Mouse (Mus musculus): ENCODE measurements around the gene Shmt1. TPM values are rescaled to one million over a fixed set of nuclear protein-coding genes. Genes with fewer than 3 reads are reported as not detected.
A peak's percentile ranks its signal among the peaks of the same experiment; 100 is the strongest.

Shmt1 gene
- total and polyA plus RNA-seq, 2 experiments from 2014 or later, result 6.4 to 7.7 TPM

DNA sequence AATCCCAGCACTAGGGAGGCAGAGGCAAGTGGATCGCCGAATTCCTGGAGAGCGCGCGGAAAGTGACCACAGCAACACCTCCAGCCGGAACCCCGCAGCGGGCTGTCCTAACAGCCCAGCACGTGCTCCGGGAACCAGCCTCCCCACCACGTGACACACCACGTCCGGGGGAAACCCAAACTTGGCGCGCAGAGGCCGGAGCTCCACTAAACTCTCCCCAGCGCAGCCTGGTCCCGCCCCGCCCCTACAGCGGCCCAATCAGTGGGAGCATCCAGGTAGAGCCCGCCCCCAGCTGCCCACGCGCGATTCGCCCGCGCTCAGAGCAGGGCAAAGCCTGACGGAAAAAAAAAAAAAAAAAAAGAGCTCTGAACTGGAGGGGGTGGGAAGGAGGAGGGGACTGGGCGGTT, 461 bp downstream of the Shmt1 start:
- Histone ChIP-seq H3K4me1 (ENCODE audit: insufficient read depth) (peaks cover 4% of the 10 kb centered on the region), H3K9me3 (ENCODE audit: low read length) (no peaks in the 10 kb centered on the region), H3K4me3 (ENCODE audit: low read depth, low read length) (peak overlapping the region; percentile 45), H3K4me2 (ENCODE audit: low read depth) (peak overlapping the region; percentile 88), H3K27ac (ENCODE audit: low read depth, low read length) (no peak overlapping the region), H3K36me3 (ENCODE audit: insufficient read depth) (no peaks in the 10 kb centered on the region), H3K27me3 (ENCODE audit: insufficient read depth, low read length) (no peaks in the 10 kb centered on the region), H3K9ac (peak overlapping the region; percentile 15; the same call in 1 of the 2 replicates)
- peak; percentile 88 for DNase-seq
- WGBS, result under 1% methylated on average over 29 of the region's 29 CpGs
- peak; percentile 100 for ATAC-seq
- no peak for TF ChIP-seq CTCF (IDR thresholded peaks at IDR 0.05; ENCODE audit: low read depth)

- H3K9me3 ChIP-seq (ENCODE audit: low read length), result no peaks in the 10 kb centered on the region
- DNase-seq, result no peak
- H3K4me3 ChIP-seq (ENCODE audit: low read depth, low read length), result peak overlapping the region; percentile 45
- 0 out of 2 replicates have a peak overlapping the region, but pooled peaks have one; percentile 15 for H3K9ac ChIP-seq
- no peak for TF ChIP-seq CTCF (IDR thresholded peaks at IDR 0.05; ENCODE audit: low read depth)
- 12% methylated on average over 14 of the region's 14 CpGs for WGBS
- no peak for ATAC-seq
- no peaks in the 10 kb centered on the region for H3K27me3 ChIP-seq (ENCODE audit: insufficient read depth, low read length)
- peak overlapping the region; percentile 88 for H3K4me2 ChIP-seq (ENCODE audit: low read depth)
- no peaks in the 10 kb centered on the region for H3K36me3 ChIP-seq (ENCODE audit: insufficient read depth)
- H3K27ac ChIP-seq (ENCODE audit: low read depth, low read length), result no peak overlapping the region
- H3K4me1 ChIP-seq (ENCODE audit: insufficient read depth), result peaks cover 4% of the 10 kb centered on the region
These were observed 1.2 kb downstream of the Shmt1 start for GRCm38 (mm10) chr11:60810046-60810965.

GRCm38 (mm10) chr11:60809546-60809945, 2.0 kb downstream of the Shmt1 start:
- DNase-seq (no peak), ATAC-seq (no peak)
- Histone ChIP-seq H3K36me3 (ENCODE audit: insufficient read depth) (no peaks in the 10 kb centered on the region), H3K9ac (no peak overlapping the region), H3K4me1 (ENCODE audit: insufficient read depth) (peaks cover 4% of the 10 kb centered on the region), H3K9me3 (ENCODE audit: low read length) (no peaks in the 10 kb centered on the region), H3K4me2 (ENCODE audit: low read depth) (no peak overlapping the region), H3K27ac (ENCODE audit: low read depth, low read length) (no peak overlapping the region), H3K4me3 (ENCODE audit: low read depth, low read length) (no peak overlapping the region), H3K27me3 (ENCODE audit: insufficient read depth, low read length) (no peaks in the 10 kb centered on the region)
- TF ChIP-seq CTCF (IDR thresholded peaks at IDR 0.05; ENCODE audit: low read depth), result no peak
- WGBS, result 36% methylated on average over 1 of the region's 1 CpGs

DNA sequence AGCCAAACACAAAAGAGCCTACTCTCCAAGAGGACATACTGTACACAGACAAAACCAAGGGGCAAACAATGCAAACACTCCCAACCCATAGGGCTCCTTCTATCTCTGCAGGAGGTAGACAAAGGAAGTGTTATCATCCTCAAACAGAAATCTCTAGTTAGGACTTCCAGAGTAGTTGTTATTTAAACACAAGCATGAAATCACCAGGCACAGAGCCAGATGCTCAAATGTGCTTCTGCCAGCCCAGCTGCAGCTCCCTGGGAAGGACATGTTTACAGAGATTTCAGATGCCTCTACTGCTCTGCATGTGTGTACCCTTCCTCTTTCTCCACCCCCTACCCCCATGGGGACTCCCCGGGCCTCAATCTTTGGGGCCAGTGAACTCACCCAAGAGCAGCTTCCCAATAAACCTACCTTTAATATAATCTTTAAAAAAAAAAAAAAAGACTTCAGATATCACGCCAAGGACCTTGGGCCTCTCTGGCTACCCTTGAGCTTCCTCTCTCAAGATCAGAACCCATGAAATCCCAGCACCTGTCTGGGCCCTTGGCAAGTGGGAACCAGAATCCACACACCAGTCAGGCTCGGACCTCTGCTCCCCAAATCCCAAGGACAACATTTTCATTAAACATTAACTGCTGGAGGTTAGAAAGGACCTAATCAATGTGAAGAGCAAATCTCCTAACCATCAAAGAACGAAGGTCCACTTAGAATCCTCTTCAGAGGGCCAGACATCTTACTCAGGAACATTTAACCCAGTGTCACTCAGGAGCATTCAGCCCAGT, 3.0 kb downstream of the Shmt1 start:
- no peak for ATAC-seq
- TF ChIP-seq CTCF (IDR thresholded peaks at IDR 0.05; ENCODE audit: low read depth), result no peak

DNA sequence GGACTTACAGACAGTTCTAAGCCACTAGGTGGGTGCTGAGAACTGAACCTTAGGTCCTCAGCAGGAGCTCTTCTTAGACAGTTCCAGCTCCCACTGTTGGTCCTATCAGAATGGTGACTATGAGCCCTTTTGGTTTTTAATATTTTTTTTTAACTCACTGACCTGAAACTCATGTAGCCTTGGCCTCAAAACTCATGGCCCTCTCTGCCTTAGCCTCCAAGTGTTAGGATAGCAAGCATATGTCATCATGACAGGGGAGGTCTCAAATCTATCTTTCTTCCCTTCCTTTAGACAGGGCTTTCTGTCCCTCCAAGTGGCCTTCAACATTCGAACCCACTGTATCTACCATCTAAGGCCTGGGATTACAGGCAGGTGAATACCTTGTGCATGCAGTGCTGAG, 10.6 kb downstream of the Shmt1 start:
- H3K27ac ChIP-seq (ENCODE audit: low read depth, low read length), result no peak overlapping the region
- no peaks in the 10 kb centered on the region for H3K9me3 ChIP-seq (ENCODE audit: low read length)
- DNase-seq (no peak), ATAC-seq (no peak)
- TF ChIP-seq CTCF (IDR thresholded peaks at IDR 0.05; ENCODE audit: low read depth), result no peak
- no peaks in the 10 kb centered on the region for H3K36me3 ChIP-seq (ENCODE audit: insufficient read depth)
- no peak overlapping the region for H3K9ac ChIP-seq
- H3K4me1 ChIP-seq (ENCODE audit: insufficient read depth), result no peaks in the 10 kb centered on the region
- H3K27me3 ChIP-seq (ENCODE audit: insufficient read depth, low read length), result no peaks in the 10 kb centered on the region
- H3K4me2 ChIP-seq (ENCODE audit: low read depth), result no peak overlapping the region
- WGBS, result 92% methylated on average over 1 of the region's 1 CpGs
- no peak overlapping the region for H3K4me3 ChIP-seq (ENCODE audit: low read depth, low read length)

More for the DNA sequence above, 3.0 kb downstream of the Shmt1 start:
- no peak overlapping the region for H3K4me2 ChIP-seq (ENCODE audit: low read depth)
- peaks cover 4% of the 10 kb centered on the region for H3K4me1 ChIP-seq (ENCODE audit: insufficient read depth)
- no peaks in the 10 kb centered on the region for H3K27me3 ChIP-seq (ENCODE audit: insufficient read depth, low read length)
- H3K4me3 ChIP-seq (ENCODE audit: low read depth, low read length), result no peak overlapping the region
- peak; percentile 29 for DNase-seq
- no peaks in the 10 kb centered on the region for H3K9me3 ChIP-seq (ENCODE audit: low read length)
- WGBS, result 81% methylated on average over 4 of the region's 4 CpGs
- H3K36me3 ChIP-seq (ENCODE audit: insufficient read depth), result no peaks in the 10 kb centered on the region
- no peak overlapping the region for H3K27ac ChIP-seq (ENCODE audit: low read depth, low read length)
- no peak overlapping the region for H3K9ac ChIP-seq

DNA sequence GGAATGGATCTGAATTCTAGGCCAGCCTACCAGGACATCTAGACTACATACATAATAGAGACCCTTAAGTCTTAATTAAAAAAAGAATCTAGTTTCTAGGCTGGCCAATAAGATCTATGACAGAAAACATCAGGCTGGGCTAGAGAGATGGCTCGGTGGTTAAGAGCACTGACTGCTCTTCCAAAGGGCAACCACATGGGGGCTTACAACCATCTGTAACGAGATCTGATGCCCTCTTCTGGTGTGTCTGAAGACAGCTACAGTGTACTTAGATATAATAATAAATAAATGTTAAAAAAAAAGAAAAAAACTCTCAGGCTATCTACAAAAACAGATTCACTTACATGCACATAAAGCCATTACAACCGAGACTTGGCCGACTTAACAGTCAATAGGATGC, 11.5 kb downstream of the Shmt1 start:
- Histone ChIP-seq H3K4me1 (ENCODE audit: insufficient read depth) (no peaks in the 10 kb centered on the region), H3K4me3 (ENCODE audit: low read depth, low read length) (no peak overlapping the region), H3K4me2 (ENCODE audit: low read depth) (no peak overlapping the region), H3K36me3 (ENCODE audit: insufficient read depth) (no peaks in the 10 kb centered on the region), H3K27ac (ENCODE audit: low read depth, low read length) (no peak overlapping the region), H3K27me3 (ENCODE audit: insufficient read depth, low read length) (no peaks in the 10 kb centered on the region), H3K9ac (no peak overlapping the region), H3K9me3 (ENCODE audit: low read length) (no peaks in the 10 kb centered on the region)
- DNase-seq (no peak), ATAC-seq (no peak)
- WGBS, result 84% methylated on average over 4 of the region's 4 CpGs
- TF ChIP-seq CTCF (IDR thresholded peaks at IDR 0.05; ENCODE audit: low read depth), result no peak

DNA sequence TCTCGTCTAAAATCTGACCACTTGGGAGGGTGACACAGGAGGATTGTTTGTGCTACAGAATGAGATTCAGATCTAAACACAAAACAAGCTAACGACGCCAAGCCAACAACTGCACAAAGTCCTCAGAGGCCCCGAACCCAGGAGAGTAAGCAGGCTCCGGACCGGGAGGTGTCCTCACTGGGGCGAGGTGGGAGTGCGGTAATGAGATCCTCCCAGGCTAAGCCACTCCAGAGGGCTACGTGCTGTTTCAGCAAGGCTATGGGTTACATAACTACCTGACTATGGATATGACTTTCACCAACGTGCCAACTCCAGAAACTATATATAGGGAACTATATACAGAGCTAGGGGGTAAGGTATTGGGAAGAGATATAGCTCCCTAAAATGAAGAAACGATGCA, 15.2 kb downstream of the Shmt1 start:
- ATAC-seq (no peak), DNase-seq (no peak)
- TF ChIP-seq CTCF (IDR thresholded peaks at IDR 0.05; ENCODE audit: low read depth), result no peak
- Histone ChIP-seq H3K27me3 (ENCODE audit: insufficient read depth, low read length) (no peaks in the 10 kb centered on the region), H3K4me1 (ENCODE audit: insufficient read depth) (no peaks in the 10 kb centered on the region), H3K4me3 (ENCODE audit: low read depth, low read length) (no peak overlapping the region), H3K36me3 (ENCODE audit: insufficient read depth) (no peaks in the 10 kb centered on the region), H3K4me2 (ENCODE audit: low read depth) (no peak overlapping the region), H3K9ac (no peak overlapping the region), H3K9me3 (ENCODE audit: low read length) (no peaks in the 10 kb centered on the region), H3K27ac (ENCODE audit: low read depth, low read length) (no peak overlapping the region)
- WGBS, result 94% methylated on average over 11 of the region's 11 CpGs
